Mouse (Mus musculus) heart, postnatal 10 days (tissue): Measurements from ENCODE around the gene Syt15. TPM values are rescaled to one million over a fixed set of nuclear protein-coding genes. Genes with fewer than 3 reads are reported as not detected.
"Not testable (repeated sequence)": the region's sequence is repeated elsewhere in the genome, so short reads cannot be mapped to it uniquely, and the experiment has no call there.

ENCODE experiments used
- DNase-seq, 2 experiments: peaks; one replicate each; pipeline ENCODE4 v3.0.0; 2021
- intact Hi-C: fragments of 180-260 bp; cut with DNase I; formaldehyde crosslinking; loops from one replicate; pipeline ENCODE4 v1.15.1; 2025
- total RNA-seq, 2 experiments: library from RNA; stranded (reverse); gene quantifications; 2 replicates each; pipeline ENCODE4 v1.2.3; 2021

The Syt15 gene
- total RNA-seq, 2 experiments from 2014 or later, result 1.3 to 1.6 TPM

- DNase-seq, result no peak
- intact Hi-C loops, result no loop called here
These were observed 7.2 kb downstream of the Syt15 start for GRCm38 (mm10) chr14:34226566-34226965.

- intact Hi-C loops, result no loop called here
- no peak for DNase-seq
These were observed 8.6 kb downstream of the Syt15 start for GRCm38 (mm10) chr14:34227981-34228380.

- DNase-seq, result peak; percentile 39 to 47
- intact Hi-C loops, result no loop called here
These were observed 9.6 kb downstream of the Syt15 start for GRCm38 (mm10) chr14:34228830-34229506.

- intact Hi-C loops, result loop anchor here (10.0 kb wide), 1 partner anchor 268 kb away; no protein-coding TSS in a partner anchor
- no peak for DNase-seq
These were observed 12.9 kb downstream of the Syt15 start for GRCm38 (mm10) chr14:34232340-34232739.

- no peak for DNase-seq
- intact Hi-C loops, result loop anchor here (10.0 kb wide), 1 partner anchor 268 kb away; no protein-coding TSS in a partner anchor
These were observed 13.7 kb downstream of the Syt15 start for GRCm38 (mm10) chr14:34232866-34233680.

GRCm38 (mm10) chr14:34233846-34234245 is 14.5 kb downstream of the Syt15 start:
- no peak for DNase-seq

GRCm38 (mm10) chr14:34234630-34235380 is 15.4 kb downstream of the Syt15 start:
- intact Hi-C loops, result loop anchor here (2.0 to 10.0 kb wide), 3 partner anchors 128 to 270 kb away; no protein-coding TSS in a partner anchor
- DNase-seq, result peak; percentile 72 to 79

More at GRCm38 (mm10) chr14:34233846-34234245, 14.5 kb downstream of the Syt15 start:
- intact Hi-C loops, result loop anchor here (2.0 to 10.0 kb wide), 3 partner anchors 127 to 269 kb away; no protein-coding TSS in a partner anchor

- intact Hi-C loops, result no loop called here
These were observed 20.9 kb downstream of the Syt15 start for GRCm38 (mm10) chr14:34240263-34240662.

GRCm38 (mm10) chr14:34240676-34241075 is 21.3 kb downstream of the Syt15 start:
- no peak for DNase-seq
- intact Hi-C loops, result no loop called here

More at GRCm38 (mm10) chr14:34240263-34240662, 20.9 kb downstream of the Syt15 start:
- DNase-seq, result no peak

GRCm38 (mm10) chr14:34252470-34253145 is 33.2 kb downstream of the Syt15 start:
- intact Hi-C loops, result no loop called here
- peak in 1 of 2 experiments; percentile 8 for DNase-seq

GRCm38 (mm10) chr14:34253261-34253660 is 33.9 kb downstream of the Syt15 start:
- DNase-seq, result no peak
- intact Hi-C loops, result no loop called here

- DNase-seq, intact Hi-C loops: not testable (repeated sequence)
These were observed 39.1 kb downstream of the Syt15 start for GRCm38 (mm10) chr14:34258525-34258924.

- intact Hi-C loops, result no loop called here
- DNase-seq, result no peak
These were observed 48.7 kb downstream of the Syt15 start for GRCm38 (mm10) chr14:34268046-34268445.

GRCm38 (mm10) chr14:34273280-34273679 is 53.9 kb downstream of the Syt15 start:
- DNase-seq, result peak in 1 of 2 experiments; percentile 6

GRCm38 (mm10) chr14:34274141-34274540 is 54.7 kb downstream of the Syt15 start:
- no peak for DNase-seq
- intact Hi-C loops, result loop anchor here (5.0 to 10.0 kb wide), 2 partner anchors 38 to 281 kb away; partner anchors contain the start of genes Glud1 and Shld2

More at GRCm38 (mm10) chr14:34273280-34273679, 53.9 kb downstream of the Syt15 start:
- intact Hi-C loops, result loop anchor here (1.0 to 10.0 kb wide), 4 partner anchors 39 to 282 kb away; partner anchors contain the start of genes Glud1 and Shld2

GRCm38 (mm10) chr14:34275225-34275624 is 55.8 kb downstream of the Syt15 start:
- intact Hi-C loops, result loop anchor here (10.0 kb wide), 1 partner anchor 280 kb away; no protein-coding TSS in a partner anchor

GRCm38 (mm10) chr14:34279726-34280125 is 60.3 kb downstream of the Syt15 start:
- intact Hi-C loops, result loop anchor here (10.0 kb wide), 1 partner anchor 275 kb away; no protein-coding TSS in a partner anchor

More at GRCm38 (mm10) chr14:34275225-34275624, 55.8 kb downstream of the Syt15 start:
- DNase-seq, result no peak

More at GRCm38 (mm10) chr14:34279726-34280125, 60.3 kb downstream of the Syt15 start:
- no peak for DNase-seq
